Mouse (Mus musculus) G1E (cell line): Measurements from ENCODE around the gene Gabrp. TPM values are rescaled to one million over a fixed set of nuclear protein-coding genes. Genes with fewer than 3 reads are reported as not detected.

Experiments
- ATAC-seq: 2 replicates; pipeline ENCODE4 v1.8.0; 2016; ENCODE audit warnings: mild to moderate bottlenecking; ENCODE audit not compliant: insufficient number of reproducible peaks, poor library complexity, low FRiP score, severe bottlenecking; ENCODE audit errors: extremely low read depth
- DNase-seq: peaks from one replicate; pipeline ENCODE4 v3.0.0; 2012; ENCODE audit warnings: low spot score
- H3K27me3 ChIP-seq: 2 replicates; pipeline ENCODE4 v1.6.1; 2012; ENCODE audit warnings: mild to moderate bottlenecking, low read length, inconsistent platforms; ENCODE audit not compliant: insufficient read depth
- H3K36me3 ChIP-seq: replicated peaks from 2 replicates; pipeline ENCODE3; 2012; ENCODE audit warnings: mild to moderate bottlenecking, inconsistent platforms
- H3K4me1 ChIP-seq: 2 replicates; pipeline ENCODE4 v1.6.1; 2012; ENCODE audit warnings: low read depth, low read length, inconsistent platforms, mixed read lengths; ENCODE audit not compliant: insufficient read depth
- H3K4me3 ChIP-seq: 2 replicates; pipeline ENCODE4 v1.5.1; 2012; ENCODE audit warnings: low read depth, mild to moderate bottlenecking, inconsistent platforms, low read length, moderate library complexity, mixed read lengths
- H3K9me3 ChIP-seq: replicated peaks from 2 replicates; pipeline ENCODE4 v1.6.1; 2012; ENCODE audit warnings: inconsistent platforms
- CTCF ChIP-seq: IDR thresholded peaks from 2 replicates; pipeline ENCODE4 v1.5.1; 2012; ENCODE audit warnings: low read depth, low read length, inconsistent platforms, mixed read lengths
- GATA1 ChIP-seq: IDR thresholded peaks from 2 replicates; pipeline ENCODE4 v1.6.1; 2012; ENCODE audit warnings: borderline replicate concordance, low read length, inconsistent platforms, mixed read lengths
- GATA2 ChIP-seq: IDR thresholded peaks from 2 replicates; pipeline ENCODE4 v1.6.1; 2012; ENCODE audit warnings: low read depth, low read length, inconsistent platforms, borderline replicate concordance
- POLR2AphosphoS5 ChIP-seq: IDR thresholded peaks from 2 replicates; pipeline ENCODE4 v1.6.1; 2012; ENCODE audit warnings: low read depth, low read length, inconsistent platforms; ENCODE audit not compliant: insufficient replicate concordance
- TAL1 ChIP-seq: conservative IDR thresholded peaks from 2 replicates; pipeline ENCODE4 v1.6.1; 2012; ENCODE audit warnings: low read depth, low read length, inconsistent platforms, mixed read lengths
- polyA plus RNA-seq: library from polyadenylated mRNA; stranded (reverse); fragments of >175 nt; gene quantifications from 2 replicates; pipeline ENCODE4 v1.2.3, GENCODE M21; 2012
- total RNA-seq, 2 experiments: library from RNA; stranded (forward) in 1 of 2; stranded (reverse) in 1 of 2; fragments of 200-1000 nt in 1 of 2; fragments of >200 nt in 1 of 2; fragmentation: Nextera tagmentation in 1 of 2; gene quantifications; 2 replicates each; pipeline ENCODE4 v1.2.3; 2014 to 2017

Gabrp gene
- total and polyA plus RNA-seq, 3 experiments, result 0.05 TPM; not detected in 2

DNA sequence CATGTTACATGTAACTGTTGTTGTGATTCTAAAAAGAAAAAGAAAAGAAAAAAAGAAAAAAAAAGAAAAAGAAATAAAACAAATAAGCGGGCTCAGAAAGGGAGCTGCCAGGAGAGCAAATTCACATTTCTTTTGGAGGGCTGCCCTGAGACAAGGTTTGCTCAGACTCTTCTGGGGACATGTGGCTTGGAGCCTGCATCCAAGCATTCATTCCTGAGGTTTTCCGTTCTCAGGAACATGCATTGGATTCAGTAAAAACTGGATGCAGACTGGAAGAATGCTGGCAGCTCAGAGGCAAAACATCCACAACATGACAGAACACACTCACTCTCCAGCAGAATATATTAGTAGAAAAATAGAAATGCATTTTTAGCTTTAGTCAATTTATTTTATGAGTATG is 14.8 kb downstream of the Gabrp start:
- no peaks in the 10 kb centered on the region for H3K36me3 ChIP-seq
- H3K4me1 ChIP-seq, result no peaks in the 10 kb centered on the region
- DNase-seq (no peak), ATAC-seq (no peak)
- no peaks in the 10 kb centered on the region for H3K27me3 ChIP-seq
- peaks cover 12% of the 10 kb centered on the region for H3K9me3 ChIP-seq
- no peak overlapping the region for H3K4me3 ChIP-seq
- no peak for TF ChIP-seq CTCF
- TF ChIP-seq TAL1, result no peak
- TF ChIP-seq POLR2AphosphoS5, result no peak
- TF ChIP-seq GATA2, result no peak
- TF ChIP-seq GATA1, result no peak

DNA sequence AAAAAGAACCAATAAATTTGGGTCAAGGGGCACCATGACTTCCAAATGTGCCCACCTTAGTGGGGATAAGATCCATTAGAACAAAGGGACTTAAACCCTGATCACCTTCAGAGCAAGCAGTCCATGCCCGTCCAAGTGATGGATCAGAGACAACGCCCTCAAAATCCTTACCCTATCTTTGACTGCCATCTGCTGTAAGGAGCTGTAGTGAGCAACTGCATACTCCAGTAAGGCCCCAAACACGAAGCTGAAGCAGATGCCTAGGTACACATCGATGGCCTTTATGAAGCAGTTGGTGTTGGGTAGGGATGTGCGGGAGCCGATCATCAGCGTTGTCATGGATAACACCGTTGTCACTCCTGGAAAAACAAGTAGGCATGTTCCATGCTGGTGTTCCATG is 24.6 kb downstream of the Gabrp start:
- Histone ChIP-seq H3K27me3 (peaks cover 5% of the 10 kb centered on the region), H3K4me1 (no peaks in the 10 kb centered on the region), H3K4me3 (no peak overlapping the region), H3K9me3 (no peaks in the 10 kb centered on the region), H3K36me3 (no peaks in the 10 kb centered on the region)
- TF ChIP-seq GATA2 (no peak), CTCF (no peak), TAL1 (no peak), POLR2AphosphoS5 (no peak), GATA1 (no peak)
- no peak for DNase-seq
- no peak for ATAC-seq

DNA sequence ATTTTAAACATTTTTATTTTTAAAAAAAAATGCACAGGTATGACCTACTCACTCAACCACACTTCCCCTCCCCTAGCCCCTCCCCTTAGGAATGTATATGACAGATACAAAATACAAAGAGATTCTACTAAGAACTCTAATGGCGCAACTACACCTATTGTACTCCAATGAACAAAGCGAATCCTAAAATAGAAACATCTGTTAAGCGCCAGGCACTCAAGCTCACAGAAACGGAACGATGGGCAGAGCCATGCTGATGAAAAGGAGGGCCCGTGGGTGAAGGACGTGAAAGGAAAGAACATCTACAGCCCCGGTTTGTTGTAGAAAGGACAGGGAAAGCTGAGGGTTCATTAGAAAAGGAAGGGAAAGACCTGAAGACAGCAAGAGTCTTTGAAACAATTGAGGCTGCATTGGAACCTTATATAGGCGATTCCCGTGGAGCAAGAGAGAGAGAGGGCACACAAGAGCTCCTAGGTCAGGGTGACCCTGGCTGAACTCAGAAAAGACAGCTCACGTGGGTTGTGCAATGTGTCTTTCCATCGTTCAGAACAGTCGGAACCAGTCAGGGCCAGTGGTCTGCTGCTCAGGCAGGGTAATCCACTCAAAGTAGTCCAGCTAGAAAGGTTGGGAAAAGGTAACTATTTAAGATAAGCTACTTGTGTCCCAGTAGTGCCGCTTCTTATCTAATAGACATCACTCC is 27.7 kb downstream of the Gabrp start:
- H3K36me3 ChIP-seq, result no peaks in the 10 kb centered on the region
- H3K4me3 ChIP-seq, result no peak overlapping the region
- no peaks in the 10 kb centered on the region for H3K4me1 ChIP-seq
- no peaks in the 10 kb centered on the region for H3K9me3 ChIP-seq
- no peak for TF ChIP-seq POLR2AphosphoS5
- no peak for TF ChIP-seq CTCF
- no peak for TF ChIP-seq GATA1
- no peak for TF ChIP-seq GATA2
- TF ChIP-seq TAL1, result no peak
- ATAC-seq, result no peak
- H3K27me3 ChIP-seq, result peaks cover 5% of the 10 kb centered on the region
- no peak for DNase-seq

DNA sequence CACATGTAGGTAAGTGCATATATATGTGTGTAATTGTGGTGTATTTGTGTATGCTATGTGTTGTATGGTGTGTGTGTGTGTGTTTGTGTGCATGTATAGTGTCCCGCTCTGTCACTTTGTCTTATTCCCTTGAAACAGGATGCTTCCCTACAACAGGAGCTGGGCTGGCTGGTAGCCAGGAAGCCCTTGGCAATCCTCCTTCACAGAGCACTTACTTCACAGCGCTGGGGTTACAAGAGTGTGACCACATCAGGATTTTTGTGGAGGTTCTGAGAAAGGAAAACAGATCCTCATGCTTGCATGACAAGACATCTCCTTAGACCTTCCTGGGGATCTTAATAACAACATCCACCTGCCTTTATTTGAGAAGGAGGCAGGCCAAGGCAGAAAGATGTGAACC is 31.4 kb downstream of the Gabrp start:
- TF ChIP-seq CTCF (no peak), POLR2AphosphoS5 (no peak), TAL1 (no peak), GATA1 (no peak), GATA2 (no peak)
- Histone ChIP-seq H3K4me3 (no peak overlapping the region), H3K36me3 (no peaks in the 10 kb centered on the region), H3K27me3 (peaks cover 5% of the 10 kb centered on the region), H3K9me3 (no peaks in the 10 kb centered on the region), H3K4me1 (no peaks in the 10 kb centered on the region)
- DNase-seq, result no peak
- ATAC-seq, result no peak

- H3K36me3 ChIP-seq, result no peaks in the 10 kb centered on the region
- H3K27me3 ChIP-seq, result peaks cover 3% of the 10 kb centered on the region; the same call in 1 of the 2 replicates
- H3K9me3 ChIP-seq, result no peaks in the 10 kb centered on the region
- DNase-seq (no peak), ATAC-seq (no peak)
- TF ChIP-seq GATA1, result no peak
- TF ChIP-seq GATA2, result no peak
- no peak for TF ChIP-seq TAL1
- no peak for TF ChIP-seq CTCF
- no peak for TF ChIP-seq POLR2AphosphoS5
- H3K4me1 ChIP-seq, result no peaks in the 10 kb centered on the region
- no peak overlapping the region for H3K4me3 ChIP-seq
These were observed 33.8 kb downstream of the Gabrp start for GRCm38 (mm10) chr11:33544945-33545344.

- ATAC-seq (no peak), DNase-seq (no peak)
- no peaks in the 10 kb centered on the region for H3K36me3 ChIP-seq
- TF ChIP-seq CTCF (no peak), TAL1 (no peak), GATA2 (no peak), POLR2AphosphoS5 (no peak), GATA1 (no peak)
- no peaks in the 10 kb centered on the region for H3K27me3 ChIP-seq
- no peaks in the 10 kb centered on the region for H3K9me3 ChIP-seq
- no peaks in the 10 kb centered on the region for H3K4me1 ChIP-seq
- no peak overlapping the region for H3K4me3 ChIP-seq
These were observed 34.6 kb downstream of the Gabrp start for GRCm38 (mm10) chr11:33544121-33544520.
